In the genomic region with DNA sequence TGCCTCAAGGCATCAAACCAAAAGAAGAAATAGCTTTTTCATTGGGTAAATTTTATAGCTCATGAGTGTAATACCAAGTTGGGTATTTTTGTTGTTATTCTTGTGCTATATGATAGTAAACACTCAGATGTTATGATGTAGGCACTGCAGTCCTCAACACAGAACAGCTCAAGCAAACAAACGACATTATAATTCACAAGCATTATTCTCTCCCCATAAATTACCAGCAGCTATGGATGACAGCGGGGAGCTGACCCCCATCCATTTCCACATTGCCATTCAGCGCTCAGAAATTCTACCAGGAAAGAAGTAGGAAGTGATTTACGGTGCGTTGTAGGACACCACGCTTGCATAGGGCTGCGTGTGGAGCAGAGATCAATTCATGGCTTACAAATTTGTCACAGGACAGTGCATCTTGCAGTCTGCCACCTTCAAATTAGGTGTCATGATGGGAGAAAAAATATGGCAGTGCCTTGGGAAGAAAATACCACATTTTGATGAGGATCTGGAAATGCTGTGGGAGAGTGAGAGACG, we compare ENCODE assay signal across 18 mouse cellular contexts.
DNase-seq lines count a peak whose midpoint lies in the region; ATAC-seq and TF ChIP-seq lines count a peak whose summit lies in the region.
"Had no signal": no experiment of that assay in that cellular context is flagged by ENCODE, and none has a peak within 500 bp of the region (broad histone marks: within the 10 kb centered on the region; RNA-seq: fewer than 3 reads in every experiment).

No protein-coding gene starts in this region.

- no peak overlapping the region for H3K4me2 ChIP-seq in midbrain, embryonic 11.5 days
- H3K4me2 ChIP-seq in midbrain, embryonic 15.5 days, result no peak overlapping the region
- H3K4me2 ChIP-seq in hindbrain, embryonic 13.5 days, result 0 out of 2 replicates have a peak overlapping the region, but pooled peaks have one; percentile 13
- H3K4me2 ChIP-seq: embryonic facial prominence, embryonic 12.5 days; limb, embryonic 13.5 days; stomach, embryonic 15.5 days had no signal

- no peaks in the 10 kb centered on the region for H3K9me3 ChIP-seq in midbrain, embryonic 11.5 days (ENCODE audit: control insufficient read depth, low read length)
- H3K9me3 ChIP-seq in midbrain, embryonic 15.5 days, result no peaks in the 10 kb centered on the region
- H3K9me3 ChIP-seq in hindbrain, embryonic 13.5 days, result no peaks in the 10 kb centered on the region
- H3K9me3 ChIP-seq: embryonic facial prominence, embryonic 12.5 days; limb, embryonic 13.5 days; stomach, embryonic 15.5 days had no signal

- 94% methylated on average over 8 of the region's 8 CpGs for WGBS in midbrain, embryonic 11.5 days
- 70% methylated on average over 8 of the region's 8 CpGs for WGBS in midbrain, embryonic 15.5 days
- 52% methylated on average over 8 of the region's 8 CpGs for WGBS in hindbrain, embryonic 13.5 days

- no peak overlapping the region for H3K4me3 ChIP-seq in midbrain, embryonic 11.5 days (ENCODE audit: low read depth, low read length)
- no peak overlapping the region for H3K4me3 ChIP-seq in midbrain, embryonic 15.5 days
- H3K4me3 ChIP-seq in hindbrain, embryonic 13.5 days, result no peak overlapping the region
- H3K4me3 ChIP-seq in left cerebral cortex, adult 2 months, result no peak overlapping the region
- H3K4me3 ChIP-seq: embryonic facial prominence, embryonic 12.5 days; heart, adult 2 months; limb, embryonic 13.5 days; stomach, embryonic 15.5 days had no signal

- no peak for TF ChIP-seq CTCF in left cerebral cortex, adult 2 months (IDR thresholded peaks at IDR 0.05)

- H3K27me3 ChIP-seq in midbrain, embryonic 11.5 days (ENCODE audit: control insufficient read depth, insufficient read depth, low read length), result no peaks in the 10 kb centered on the region
- H3K27me3 ChIP-seq in midbrain, embryonic 15.5 days (replicated peaks), result no peaks in the 10 kb centered on the region
- H3K27me3 ChIP-seq in hindbrain, embryonic 13.5 days, result no peaks in the 10 kb centered on the region
- H3K27me3 ChIP-seq: embryonic facial prominence, embryonic 12.5 days; limb, embryonic 13.5 days; stomach, embryonic 15.5 days had no signal

- no peak overlapping the region for H3K9ac ChIP-seq in midbrain, embryonic 11.5 days (ENCODE audit: low read length)
- no peak overlapping the region for H3K9ac ChIP-seq in midbrain, embryonic 15.5 days
- H3K9ac ChIP-seq in hindbrain, embryonic 13.5 days, result no peak overlapping the region
- H3K9ac ChIP-seq: embryonic facial prominence, embryonic 12.5 days; limb, embryonic 13.5 days; liver, embryonic 14.5 days; stomach, embryonic 15.5 days had no signal

- H3K27ac ChIP-seq in midbrain, embryonic 11.5 days (ENCODE audit: low read depth, low read length), result no peak overlapping the region
- H3K27ac ChIP-seq in midbrain, embryonic 15.5 days, result no peak overlapping the region
- H3K27ac ChIP-seq in hindbrain, embryonic 13.5 days, result peak overlapping the region; percentile 35; the same call in 1 of the 2 replicates
- H3K27ac ChIP-seq in left cerebral cortex, adult 2 months, result no peak overlapping the region
- H3K27ac ChIP-seq: embryonic facial prominence, embryonic 12.5 days; heart, adult 2 months; limb, embryonic 13.5 days; liver, embryonic 14.5 days; stomach, embryonic 15.5 days had no signal

- ATAC-seq in midbrain, embryonic 11.5 days (ENCODE audit: low FRiP score), result no peak
- ATAC-seq in midbrain, embryonic 15.5 days (replicated peaks), result no peak
- 0 out of 2 replicates have a peak, but pooled peaks have one; percentile 32 for ATAC-seq in hindbrain, embryonic 13.5 days (ENCODE audit: low FRiP score)
- ATAC-seq: inflammation-experienced regulatory T-cells, adult 6 months had no signal

- no peaks in the 10 kb centered on the region for H3K36me3 ChIP-seq in midbrain, embryonic 11.5 days (ENCODE audit: control insufficient read depth, insufficient read depth, low read length)
- H3K36me3 ChIP-seq in midbrain, embryonic 15.5 days (replicated peaks), result no peaks in the 10 kb centered on the region
- H3K36me3 ChIP-seq in hindbrain, embryonic 13.5 days, result no peaks in the 10 kb centered on the region
- H3K36me3 ChIP-seq: embryonic facial prominence, embryonic 12.5 days; limb, embryonic 13.5 days; stomach, embryonic 15.5 days had no signal

- no peaks in the 10 kb centered on the region; the same call in 1 of the 2 replicates for H3K4me1 ChIP-seq in midbrain, embryonic 11.5 days (ENCODE audit: control insufficient read depth, insufficient read depth, low read length)
- H3K4me1 ChIP-seq in midbrain, embryonic 15.5 days, result peaks cover 4% of the 10 kb centered on the region; the same call in 1 of the 2 replicates
- peaks cover 4% of the 10 kb centered on the region; the same call in 1 of the 2 replicates for H3K4me1 ChIP-seq in hindbrain, embryonic 13.5 days (replicated peaks)
- H3K4me1 ChIP-seq: embryonic facial prominence, embryonic 12.5 days; limb, embryonic 13.5 days; stomach, embryonic 15.5 days had no signal

- intact Hi-C loops in left cerebral cortex, adult 2 months (cut with DNase I), result no loop called here

- peak; percentile 31 for DNase-seq in midbrain, embryonic 11.5 days (ENCODE audit: low spot score, missing footprints)
- DNase-seq in mesoderm, embryonic 11.5 days (ENCODE audit: low read depth, low spot score), result peak; percentile 71
- DNase-seq in spleen, postnatal 10 days (ENCODE audit: low spot score in 2 of 2), result no peak
- DNase-seq in yolk sac, embryonic 10.5 days (ENCODE audit: low spot score), result no peak
- no peak for DNase-seq in left cerebral cortex, adult 2 months (ENCODE audit: extremely low spot score in 1 of 2, low spot score in 2 of 2)
- DNase-seq: cerebellum, postnatal 14 days; gastrocnemius, postnatal 10 days; heart, adult 2 months; kidney, postnatal 10 days; lung, postnatal 10 days; thymus, adult 2 months had no signal

Comparison
In these comparisons a context has a peak if more than half of its experiments do, and no peak if none do; other contexts are left out.
1. DNase-seq: peak in midbrain, embryonic 11.5 days (single experiment) and mesoderm, embryonic 11.5 days (single experiment); none in spleen, postnatal 10 days (0 of 2), yolk sac, embryonic 10.5 days (single experiment) and left cerebral cortex, adult 2 months (0 of 2).